Mouse (Mus musculus) neural tube, embryonic 14.5 days (tissue): Measurements from ENCODE around the gene Mnd1. TPM values are rescaled to one million over a fixed set of nuclear protein-coding genes. Genes with fewer than 3 reads are reported as not detected.

Source experiments
- ATAC-seq: fragments of 200-750 bp; cut with Nextera tagmentation; 2 replicates; pipeline ENCODE4 v1.8.0; 2017; ENCODE audit warnings: low read depth, mild to moderate bottlenecking, moderate TSS enrichment, moderate library complexity
- H3K27ac ChIP-seq: fragments of 300-500 bp; sonication (generic); 2 replicates; pipeline ENCODE4 v1.5.1; 2014; ENCODE audit warnings: low read depth, mild to moderate bottlenecking, control low read depth, low read length, moderate library complexity, mixed read lengths
- H3K27me3 ChIP-seq: fragments of 300-500 bp; sonication (generic); 2 replicates; pipeline ENCODE4 v1.6.1; 2014; ENCODE audit warnings: low read length; ENCODE audit not compliant: control insufficient read depth, insufficient read depth
- H3K36me3 ChIP-seq: fragments of 300-500 bp; sonication (generic); 2 replicates; pipeline ENCODE4 v1.6.1; 2014; ENCODE audit warnings: low read length, mixed read lengths; ENCODE audit not compliant: control insufficient read depth, insufficient read depth
- H3K4me1 ChIP-seq: fragments of 300-500 bp; sonication (generic); 2 replicates; pipeline ENCODE4 v1.6.1; 2014; ENCODE audit warnings: low read length; ENCODE audit not compliant: control insufficient read depth, insufficient read depth
- H3K4me2 ChIP-seq: fragments of 300-500 bp; sonication (generic); 2 replicates; pipeline ENCODE4 v1.6.1; 2014; ENCODE audit warnings: mild to moderate bottlenecking, low read depth, low read length, control low read depth
- H3K4me3 ChIP-seq: fragments of 300-500 bp; sonication (generic); 2 replicates; pipeline ENCODE4 v1.5.1; 2014; ENCODE audit warnings: low read depth, low read length, control low read depth, mixed read lengths
- H3K9ac ChIP-seq: fragments of 300-500 bp; sonication (generic); replicated peaks from 2 replicates; pipeline ENCODE4 v1.6.1; 2014; ENCODE audit warnings: low read depth, mild to moderate bottlenecking, control low read depth, low read length, mixed read lengths
- H3K9me3 ChIP-seq: fragments of 300-500 bp; sonication (generic); 2 replicates; pipeline ENCODE4 v1.6.1; 2016; ENCODE audit warnings: low read length; ENCODE audit not compliant: control insufficient read depth
- WGBS: fragments of 180-500 bp; shearing (Covaris S2); extraction: QIAGEN DNeasy Blood & Tissue Kit; methylation state at CpG from one replicate; pipeline ENCODE4 v1.1.7; 2014; 5-methylcytosine and 5-hydroxymethylcytosine counted together
- polyA plus RNA-seq: library from polyadenylated mRNA; unstranded; fragments of >200 nt; fragmentation: Nextera tagmentation; extraction: Ambion mirVana; gene quantifications from 2 replicates; pipeline ENCODE4 v1.2.1, GENCODE M21; 2014

Mnd1 gene
- polyA plus RNA-seq, 1 experiment from 2014 or later: 1.2 TPM

GRCm38 (mm10) chr3:84189629-84190173 is 34.1 kb upstream of the Mnd1 start:
- no peak for ATAC-seq
- Histone ChIP-seq H3K27ac (no peak overlapping the region), H3K9ac (no peak overlapping the region), H3K36me3 (peaks cover 13% of the 10 kb centered on the region), H3K27me3 (no peaks in the 10 kb centered on the region), H3K4me3 (no peak overlapping the region), H3K4me1 (peaks cover 7% of the 10 kb centered on the region; the same call in 1 of the 2 replicates), H3K4me2 (no peak overlapping the region), H3K9me3 (no peaks in the 10 kb centered on the region)
- 58% methylated on average over 10 of the region's 10 CpGs for WGBS

DNA sequence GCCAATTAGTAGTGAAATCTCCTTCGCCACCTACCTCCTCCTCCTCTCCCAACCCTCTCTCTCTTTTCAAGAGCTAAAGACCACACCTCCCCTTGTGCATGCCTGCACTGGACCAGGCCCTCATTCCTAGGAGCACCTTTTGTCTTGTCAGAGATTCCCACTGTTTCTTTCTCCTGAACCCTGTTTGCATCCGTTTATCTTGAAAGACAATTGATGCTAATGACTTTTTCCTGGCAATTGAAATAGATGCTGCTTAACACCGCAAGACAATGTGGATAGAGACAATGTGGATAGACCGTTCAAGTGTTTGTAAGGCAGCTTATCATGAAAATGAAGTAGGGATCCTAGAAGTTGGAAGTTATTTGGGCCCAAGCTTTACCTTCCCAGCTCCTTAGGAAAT is 26.1 kb upstream of the Mnd1 start:
- no peaks in the 10 kb centered on the region for H3K9me3 ChIP-seq
- no peaks in the 10 kb centered on the region for H3K27me3 ChIP-seq
- no peak overlapping the region for H3K4me3 ChIP-seq
- 21% methylated on average over 4 of the region's 4 CpGs for WGBS
- peaks cover 3% of the 10 kb centered on the region; the same call in 1 of the 2 replicates for H3K4me1 ChIP-seq
- no peak overlapping the region for H3K9ac ChIP-seq
- no peak overlapping the region for H3K27ac ChIP-seq
- no peak for ATAC-seq
- no peak overlapping the region for H3K4me2 ChIP-seq
- H3K36me3 ChIP-seq: peaks cover 5% of the 10 kb centered on the region; the same call in 1 of the 2 replicates

DNA sequence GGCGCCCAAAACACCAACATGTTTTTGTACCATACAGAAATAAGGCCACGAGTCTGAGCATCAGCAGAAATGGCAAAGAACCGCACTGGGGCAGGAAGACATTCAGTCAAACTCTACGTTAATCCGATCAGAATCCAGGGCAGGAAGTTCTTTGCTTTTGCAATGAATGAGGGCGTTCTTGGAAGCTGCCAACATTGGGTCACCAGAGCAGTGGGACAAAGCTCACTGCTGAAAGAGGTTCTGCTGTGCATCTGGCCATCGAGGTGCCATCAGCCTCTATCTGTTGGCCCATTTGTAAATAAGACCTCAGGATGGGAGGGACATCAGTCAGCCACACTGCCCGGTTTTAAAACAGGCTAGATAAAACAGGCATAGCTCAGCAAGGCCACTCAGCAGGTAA is 25.5 kb upstream of the Mnd1 start:
- no peak overlapping the region for H3K27ac ChIP-seq

GRCm38 (mm10) chr3:84180304-84180703 is 24.7 kb upstream of the Mnd1 start:
- no peaks in the 10 kb centered on the region for H3K27me3 ChIP-seq
- no peak overlapping the region for H3K9ac ChIP-seq
- no peak overlapping the region for H3K4me3 ChIP-seq
- H3K4me2 ChIP-seq: no peak overlapping the region
- H3K9me3 ChIP-seq: no peaks in the 10 kb centered on the region
- no peak for ATAC-seq
- H3K36me3 ChIP-seq: peaks cover 14% of the 10 kb centered on the region; the same call in 1 of the 2 replicates
- peaks cover 3% of the 10 kb centered on the region; the same call in 1 of the 2 replicates for H3K4me1 ChIP-seq
- 88% methylated on average over 2 of the region's 2 CpGs for WGBS
- H3K27ac ChIP-seq: no peak overlapping the region

More for the DNA sequence above, 25.5 kb upstream of the Mnd1 start:
- Histone ChIP-seq H3K9ac (no peak overlapping the region), H3K9me3 (no peaks in the 10 kb centered on the region), H3K4me1 (peaks cover 3% of the 10 kb centered on the region; the same call in 1 of the 2 replicates), H3K36me3 (peaks cover 11% of the 10 kb centered on the region; the same call in 1 of the 2 replicates), H3K4me3 (no peak overlapping the region), H3K27me3 (no peaks in the 10 kb centered on the region), H3K4me2 (no peak overlapping the region)
- ATAC-seq: no peak
- WGBS: 52% methylated on average over 8 of the region's 8 CpGs

DNA sequence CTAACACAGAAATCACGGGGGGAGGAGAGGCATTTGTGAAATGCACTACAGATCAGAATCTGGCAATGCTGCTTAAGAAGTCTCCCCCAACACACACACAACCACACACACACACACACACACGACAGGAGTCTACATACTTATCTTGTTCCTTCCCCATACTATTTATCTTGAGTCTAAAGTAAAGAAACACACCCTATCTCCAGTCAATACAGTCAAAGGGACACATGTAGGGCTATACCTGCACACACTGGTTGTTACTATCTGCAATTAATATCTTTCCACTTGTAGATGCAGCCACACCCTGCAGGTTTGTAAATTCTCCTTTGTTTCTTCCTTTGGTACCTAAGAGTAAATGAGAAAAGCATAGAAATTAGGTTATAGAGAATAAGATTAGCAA is 22.2 kb upstream of the Mnd1 start:
- H3K4me1 ChIP-seq: peaks cover 3% of the 10 kb centered on the region; the same call in 1 of the 2 replicates
- no peak overlapping the region for H3K9ac ChIP-seq
- no peak for ATAC-seq
- H3K4me3 ChIP-seq: no peak overlapping the region
- no peak overlapping the region for H3K4me2 ChIP-seq
- H3K9me3 ChIP-seq: no peaks in the 10 kb centered on the region
- 93% methylated on average over 2 of the region's 2 CpGs for WGBS
- peaks cover 17% of the 10 kb centered on the region; the same call in 1 of the 2 replicates for H3K36me3 ChIP-seq
- no peaks in the 10 kb centered on the region for H3K27me3 ChIP-seq
- H3K27ac ChIP-seq: no peak overlapping the region

DNA sequence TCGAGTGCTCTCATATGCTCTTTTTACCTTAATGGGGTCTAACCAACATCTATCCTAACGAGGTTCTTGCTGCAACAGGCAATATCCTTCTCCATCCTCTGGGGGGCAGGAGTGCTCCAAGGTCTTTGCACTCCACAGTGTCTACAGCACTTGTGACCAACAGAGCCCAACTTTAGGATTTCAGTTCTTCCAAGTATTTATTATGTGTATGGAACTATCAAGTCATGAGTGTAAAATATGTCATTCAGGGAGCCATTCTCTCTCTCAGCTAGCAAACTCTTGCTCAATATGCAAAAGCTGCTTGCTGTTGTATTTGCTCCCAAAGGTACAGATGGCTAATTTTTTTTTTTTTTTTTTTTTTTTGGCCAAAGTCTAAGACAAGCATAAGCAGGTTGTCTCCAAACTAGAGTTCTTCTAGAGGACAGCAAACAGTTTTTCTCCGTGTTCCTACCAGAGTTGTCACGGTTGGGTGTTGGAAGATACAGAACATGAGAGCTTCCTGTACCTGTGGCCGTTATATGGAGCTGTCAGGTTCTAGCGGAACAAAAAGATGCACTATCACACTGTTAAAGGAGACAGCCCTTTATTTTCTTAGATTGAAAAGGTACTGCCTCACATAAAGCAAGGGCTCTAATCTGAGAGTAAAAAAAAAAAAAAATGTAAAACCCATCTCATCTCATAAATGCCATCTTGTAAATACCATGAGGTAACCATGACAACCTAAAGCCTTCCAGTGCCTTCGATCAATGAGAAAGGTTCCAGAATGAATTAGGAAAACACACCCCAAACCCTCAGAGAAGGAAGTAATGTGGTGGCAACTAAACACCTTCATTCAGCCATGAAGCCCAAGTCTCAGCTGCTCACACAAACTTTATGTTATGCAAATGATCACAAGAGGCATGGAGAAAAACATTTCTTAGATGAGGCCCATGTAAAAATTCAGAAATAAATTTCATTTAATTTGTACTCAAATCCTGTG is 20.0 kb upstream of the Mnd1 start:
- Histone ChIP-seq H3K9me3 (no peaks in the 10 kb centered on the region), H3K27ac (no peak overlapping the region), H3K27me3 (no peaks in the 10 kb centered on the region), H3K4me2 (no peak overlapping the region), H3K4me1 (no peaks in the 10 kb centered on the region), H3K4me3 (no peak overlapping the region), H3K36me3 (peaks cover 25% of the 10 kb centered on the region; the same call in 1 of the 2 replicates), H3K9ac (no peak overlapping the region)
- WGBS: 47% methylated on average over 7 of the region's 7 CpGs
- ATAC-seq: peak; percentile 68; the same call in 1 of the 2 replicates

DNA sequence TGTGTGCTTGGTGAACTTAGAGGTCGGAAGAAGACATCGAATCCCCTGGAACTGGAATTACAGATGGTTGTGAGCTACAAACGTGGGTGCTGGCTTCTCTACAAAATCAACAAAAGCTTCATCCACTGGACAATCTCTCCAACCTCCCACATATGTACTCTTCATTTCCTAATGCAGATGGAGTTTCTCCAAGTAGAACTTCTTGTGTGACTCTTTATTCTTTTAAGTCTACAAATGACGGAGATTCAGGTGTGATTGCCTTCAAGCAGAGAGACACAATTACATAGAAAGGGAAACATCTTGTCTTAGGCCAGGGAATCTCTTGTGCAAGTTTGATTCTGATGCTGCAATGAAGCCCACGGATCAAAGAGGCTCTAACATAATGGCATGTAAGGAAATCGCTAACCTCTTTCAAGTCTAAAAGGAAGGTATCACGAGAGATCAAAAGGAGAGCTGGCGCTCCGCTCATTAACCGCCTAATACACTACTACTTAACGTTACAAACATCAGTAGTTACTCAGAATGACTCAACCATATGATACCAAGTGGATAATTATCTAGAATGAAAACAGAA is 18.1 kb upstream of the Mnd1 start, which contains the start of gene Gm6525:
TSS of gene Gm6525 (plus strand) at position 524 of the 574 bp plus-strand sequence.
- Histone ChIP-seq H3K9ac (no peak within 1 kb of the TSS), H3K9me3 (no peaks in the 10 kb centered on the region), H3K4me1 (no peaks in the 10 kb centered on the region), H3K27ac (no peak within 1 kb of the TSS), H3K36me3 (peaks cover 37% of the 10 kb centered on the region), H3K4me2 (no peak within 1 kb of the TSS), H3K27me3 (no peaks in the 10 kb centered on the region), H3K4me3 (no peak within 1 kb of the TSS)
- ATAC-seq: no peak
- 82% methylated on average over 11 of the region's 11 CpGs for WGBS

- H3K4me2 ChIP-seq: no peak overlapping the region
- H3K4me3 ChIP-seq: no peak overlapping the region
- H3K9me3 ChIP-seq: no peaks in the 10 kb centered on the region
- 47% methylated on average over 11 of the region's 11 CpGs for WGBS
- peaks cover 35% of the 10 kb centered on the region for H3K36me3 ChIP-seq
- H3K9ac ChIP-seq: no peak overlapping the region
- H3K27ac ChIP-seq: no peak overlapping the region
- no peaks in the 10 kb centered on the region for H3K27me3 ChIP-seq
- no peaks in the 10 kb centered on the region for H3K4me1 ChIP-seq
- ATAC-seq: no peak
Measured at GRCm38 (mm10) chr3:84172406-84172805, 16.8 kb upstream of the Mnd1 start.
